Mouse (Mus musculus): ENCODE data around the gene Zfr2.

- TF ChIP-seq CTCF (IDR thresholded peaks at IDR 0.05; ENCODE audit: low read depth, low read length): no peak
- TF ChIP-seq TAL1 (conservative IDR thresholded peaks at IDR 0.05; ENCODE audit: low read depth, low read length): no peak
- TF ChIP-seq GATA1 (IDR thresholded peaks at IDR 0.05; ENCODE audit: borderline replicate concordance, low read length): no peak
- TF ChIP-seq POLR2AphosphoS5 (IDR thresholded peaks at IDR 0.05; ENCODE audit: insufficient replicate concordance, low read depth, low read length): no peak
Measured at GRCm38 (mm10) chr10:81245166-81245565, 12.2 kb downstream of the Zfr2 start.
